Mouse (Mus musculus) small intestine, adult 2 months (tissue): Measurements from ENCODE around the gene Ipmk.

Experiments used
- CTCF ChIP-seq: fragments of 200-500 bp; IDR thresholded peaks from 2 replicates; pipeline ENCODE4 v1.5.1; 2012; ENCODE audit warnings: low read depth, mild to moderate bottlenecking, control low read depth, inconsistent platforms, low read length, moderate library complexity, mixed read lengths; ENCODE audit not compliant: insufficient replicate concordance, insufficient read length; ENCODE audit errors: extremely low read depth
- POLR2A ChIP-seq: fragments of 200-500 bp; IDR thresholded peaks from 2 replicates; pipeline ENCODE4 v1.6.1; 2012; ENCODE audit warnings: low read depth, mild to moderate bottlenecking, control low read depth, inconsistent platforms, low read length, moderate library complexity

GRCm38 (mm10) chr10:71389311-71389710, 41.7 kb downstream of the Ipmk start:
- TF ChIP-seq POLR2A, result no peak
- no peak for TF ChIP-seq CTCF
